ENCODE assay signal across 18 mouse cellular contexts in the genomic region with DNA sequence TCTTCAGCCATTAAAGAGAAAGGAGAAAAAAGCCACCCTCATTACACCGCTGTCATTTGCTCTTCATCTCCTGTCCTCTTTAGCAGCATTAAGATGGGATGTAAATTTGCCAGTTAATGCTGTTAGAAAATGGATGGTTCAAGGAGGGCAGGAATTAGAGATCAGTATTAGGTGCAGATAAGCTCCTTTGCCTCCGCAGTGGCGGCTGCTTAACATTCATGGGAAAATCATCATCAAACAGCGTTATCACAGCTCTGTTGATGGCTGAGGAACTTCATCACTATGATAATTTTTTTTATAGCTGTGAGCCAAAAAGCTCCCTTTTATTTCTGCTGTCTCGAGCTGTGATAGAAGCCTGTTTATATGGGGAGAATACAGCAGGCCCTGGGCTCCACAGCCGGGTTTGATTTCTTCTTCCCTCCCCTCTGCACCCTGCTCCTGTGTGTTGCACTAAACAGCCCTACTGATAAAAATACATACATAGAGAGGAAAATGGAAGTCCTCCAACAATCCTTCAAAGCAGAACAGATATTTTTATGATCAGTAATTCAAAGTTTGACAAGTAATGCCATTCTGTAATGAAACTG.
DNase-seq lines count a peak whose midpoint lies in the region; ATAC-seq and TF ChIP-seq lines count a peak whose summit lies in the region.
"Had no signal": no experiment of that assay in that cellular context is flagged by ENCODE, and none has a peak within 500 bp of the region (broad histone marks: within the 10 kb centered on the region; RNA-seq: fewer than 3 reads in every experiment).

No protein-coding gene starts in this region.

- H3K27ac ChIP-seq in hindbrain, embryonic 12.5 days: 0 out of 2 replicates have a peak overlapping the region, but pooled peaks have one; percentile 44
- no peak overlapping the region for H3K27ac ChIP-seq in hindbrain, embryonic 11.5 days (ENCODE audit: low read depth, low read length)
- H3K27ac ChIP-seq in hindbrain, postnatal 0 days: no peak overlapping the region
- peak overlapping the region; percentile 14; the same call in 1 of the 2 replicates for H3K27ac ChIP-seq in neural tube, embryonic 15.5 days (replicated peaks)
- H3K27ac ChIP-seq in liver, postnatal 0 days (ENCODE audit: low read depth): no peak overlapping the region
- H3K27ac ChIP-seq in kidney, embryonic 16.5 days (ENCODE audit: low read length): no peak overlapping the region
- H3K27ac ChIP-seq: heart, adult 2 months had no signal

- no peak for TF ChIP-seq EP300 in liver, postnatal 0 days (IDR thresholded peaks at IDR 0.05; ENCODE audit: low read depth)

- no peak overlapping the region for H3K9ac ChIP-seq in hindbrain, embryonic 12.5 days
- no peak overlapping the region for H3K9ac ChIP-seq in hindbrain, embryonic 11.5 days (ENCODE audit: low read depth, low read length)
- H3K9ac ChIP-seq in hindbrain, postnatal 0 days (replicated peaks; ENCODE audit: low read length): no peak overlapping the region
- no peak overlapping the region for H3K9ac ChIP-seq in neural tube, embryonic 15.5 days (replicated peaks)
- no peak overlapping the region for H3K9ac ChIP-seq in liver, postnatal 0 days (replicated peaks)
- H3K9ac ChIP-seq in kidney, embryonic 16.5 days (replicated peaks; ENCODE audit: low read length): no peak overlapping the region

- H3K9me3 ChIP-seq in hindbrain, embryonic 12.5 days (replicated peaks): no peaks in the 10 kb centered on the region
- no peaks in the 10 kb centered on the region for H3K9me3 ChIP-seq in hindbrain, embryonic 11.5 days (ENCODE audit: control insufficient read depth, low read length)
- H3K9me3 ChIP-seq in hindbrain, postnatal 0 days (ENCODE audit: low read length): no peaks in the 10 kb centered on the region
- no peaks in the 10 kb centered on the region for H3K9me3 ChIP-seq in neural tube, embryonic 15.5 days (replicated peaks)
- H3K9me3 ChIP-seq in liver, postnatal 0 days (ENCODE audit: low read length): no peaks in the 10 kb centered on the region
- H3K9me3 ChIP-seq in kidney, embryonic 16.5 days (ENCODE audit: low read length): no peaks in the 10 kb centered on the region

- WGBS in hindbrain, embryonic 12.5 days: 46% methylated on average over 6 of the region's 6 CpGs
- 61% methylated on average over 6 of the region's 6 CpGs for WGBS in hindbrain, embryonic 11.5 days
- 60% methylated on average over 6 of the region's 6 CpGs for WGBS in hindbrain, postnatal 0 days
- WGBS in neural tube, embryonic 15.5 days: 38% methylated on average over 6 of the region's 6 CpGs
- WGBS in liver, postnatal 0 days (ENCODE audit: insufficient replicate concordance): 39% methylated on average over 6 of the region's 6 CpGs
- WGBS in kidney, embryonic 16.5 days: 44% methylated on average over 6 of the region's 6 CpGs

- no peak overlapping the region for H3K4me2 ChIP-seq in hindbrain, embryonic 12.5 days (replicated peaks)
- no peak overlapping the region for H3K4me2 ChIP-seq in hindbrain, embryonic 11.5 days (replicated peaks; ENCODE audit: low read depth, low read length)
- no peak overlapping the region for H3K4me2 ChIP-seq in hindbrain, postnatal 0 days (ENCODE audit: low read depth, low read length)
- no peak overlapping the region for H3K4me2 ChIP-seq in neural tube, embryonic 15.5 days
- no peak overlapping the region for H3K4me2 ChIP-seq in liver, postnatal 0 days (ENCODE audit: low read depth, low read length)
- no peak overlapping the region for H3K4me2 ChIP-seq in kidney, embryonic 16.5 days (replicated peaks; ENCODE audit: low read depth, low read length)

- H3K4me1 ChIP-seq in hindbrain, embryonic 12.5 days: no peaks in the 10 kb centered on the region
- no peaks in the 10 kb centered on the region for H3K4me1 ChIP-seq in hindbrain, embryonic 11.5 days (replicated peaks; ENCODE audit: control insufficient read depth, insufficient read depth, low read length)
- H3K4me1 ChIP-seq in hindbrain, postnatal 0 days (ENCODE audit: insufficient read depth, low read length): no peaks in the 10 kb centered on the region
- peaks cover 3% of the 10 kb centered on the region; the same call in 1 of the 2 replicates for H3K4me1 ChIP-seq in neural tube, embryonic 15.5 days
- no peaks in the 10 kb centered on the region for H3K4me1 ChIP-seq in liver, postnatal 0 days (ENCODE audit: insufficient read depth)
- no peaks in the 10 kb centered on the region for H3K4me1 ChIP-seq in kidney, embryonic 16.5 days (ENCODE audit: insufficient read depth, low read length)

- no peaks in the 10 kb centered on the region for H3K36me3 ChIP-seq in hindbrain, embryonic 12.5 days
- no peaks in the 10 kb centered on the region for H3K36me3 ChIP-seq in hindbrain, embryonic 11.5 days (ENCODE audit: control insufficient read depth, insufficient read depth, low read length)
- no peaks in the 10 kb centered on the region for H3K36me3 ChIP-seq in hindbrain, postnatal 0 days (ENCODE audit: insufficient read depth, low read length)
- H3K36me3 ChIP-seq in neural tube, embryonic 15.5 days: no peaks in the 10 kb centered on the region
- no peaks in the 10 kb centered on the region for H3K36me3 ChIP-seq in liver, postnatal 0 days (replicated peaks; ENCODE audit: insufficient read depth, low read length)
- H3K36me3 ChIP-seq in kidney, embryonic 16.5 days (ENCODE audit: insufficient read depth, low read length): no peaks in the 10 kb centered on the region

- no peak for TF ChIP-seq CTCF in hindbrain, postnatal 0 days (IDR thresholded peaks at IDR 0.05; ENCODE audit: low read depth)
- TF ChIP-seq CTCF in liver, postnatal 0 days (IDR thresholded peaks at IDR 0.05; ENCODE audit: low read depth): no peak

- H3K27me3 ChIP-seq in hindbrain, embryonic 12.5 days: no peaks in the 10 kb centered on the region
- no peaks in the 10 kb centered on the region for H3K27me3 ChIP-seq in hindbrain, embryonic 11.5 days (ENCODE audit: control insufficient read depth, insufficient read depth, low read length)
- no peaks in the 10 kb centered on the region for H3K27me3 ChIP-seq in hindbrain, postnatal 0 days (ENCODE audit: insufficient read depth, low read length)
- no peaks in the 10 kb centered on the region for H3K27me3 ChIP-seq in neural tube, embryonic 15.5 days (replicated peaks)
- no peaks in the 10 kb centered on the region for H3K27me3 ChIP-seq in liver, postnatal 0 days (ENCODE audit: insufficient read depth, low read length)
- H3K27me3 ChIP-seq in kidney, embryonic 16.5 days (ENCODE audit: insufficient read depth, low read length): no peaks in the 10 kb centered on the region

- no peak overlapping the region for H3K4me3 ChIP-seq in hindbrain, embryonic 12.5 days
- no peak overlapping the region for H3K4me3 ChIP-seq in hindbrain, embryonic 11.5 days (ENCODE audit: low read depth, low read length)
- H3K4me3 ChIP-seq in hindbrain, postnatal 0 days (ENCODE audit: low read length): no peak overlapping the region
- H3K4me3 ChIP-seq in neural tube, embryonic 15.5 days (replicated peaks): no peak overlapping the region
- H3K4me3 ChIP-seq in liver, postnatal 0 days (ENCODE audit: low read depth, low read length): no peak overlapping the region
- H3K4me3 ChIP-seq in kidney, embryonic 16.5 days (ENCODE audit: low read length): no peak overlapping the region
- H3K4me3 ChIP-seq: heart, adult 2 months had no signal

- no peak for DNase-seq in hindbrain, embryonic 11.5 days (ENCODE audit: low spot score)
- peak; percentile 18 for DNase-seq in retina, postnatal 1 day
- DNase-seq in retina, embryonic 14.5 days (ENCODE audit: low spot score): no peak
- DNase-seq in hindbrain, postnatal 0 days (ENCODE audit: low spot score): peak; percentile 6
- no peak for DNase-seq in liver, postnatal 0 days
- DNase-seq: adrenal gland, postnatal 14 days; cerebellum, adult 18-20 months; cerebellum, postnatal 14 days; gastrocnemius, postnatal 36 days; heart, adult 2 months; kidney, adult 18-20 months; kidney, postnatal 14 days had no signal

- no peak for ATAC-seq in hindbrain, embryonic 12.5 days (ENCODE audit: low FRiP score)
- ATAC-seq in hindbrain, embryonic 11.5 days (ENCODE audit: low FRiP score): no peak
- no peak for ATAC-seq in hindbrain, postnatal 0 days
- no peak for ATAC-seq in neural tube, embryonic 15.5 days (ENCODE audit: low FRiP score)
- no peak for ATAC-seq in liver, postnatal 0 days
- no peak for ATAC-seq in kidney, embryonic 16.5 days (ENCODE audit: low FRiP score, low TSS enrichment)
- ATAC-seq: CD4-positive, CD25-positive, alpha-beta regulatory T cell, adult 4 months; inflammation-experienced regulatory T-cells, adult 6 months; lung, postnatal 0 days had no signal

Comparison
In these comparisons a context has a peak if more than half of its experiments do, and no peak if none do; other contexts are left out.
1. H3K27ac ChIP-seq: peak in hindbrain, embryonic 12.5 days (single experiment) and neural tube, embryonic 15.5 days (single experiment); none in hindbrain, embryonic 11.5 days (single experiment), hindbrain, postnatal 0 days (single experiment), liver, postnatal 0 days (single experiment) and kidney, embryonic 16.5 days (single experiment).
2. DNase-seq: peak in retina, postnatal 1 day (single experiment) and hindbrain, postnatal 0 days (single experiment); none in hindbrain, embryonic 11.5 days (single experiment), retina, embryonic 14.5 days (single experiment) and liver, postnatal 0 days (single experiment).